Mouse (Mus musculus): Measurements from ENCODE around the gene Csnk1e. TPM values are rescaled to one million over a fixed set of nuclear protein-coding genes. Genes with fewer than 3 reads are reported as not detected.

The Csnk1e gene
- 3.3 TPM for polyA plus RNA-seq (2014; fragmentation: Illumina TruSeq; extraction: RNeasy Lipid Tissue Mini Kit (QIAGEN cat#74804); ENCODE audit: low read depth, low replicate concordance)

GRCm38 (mm10) chr15:79455106-79455810 is at the start of gene Csnk1e:
Gene Csnk1e, minus strand, starts transcription at chr15:79455566.

GRCm38 (mm10) chr15:79504707-79505452 is 49.5 kb upstream of the Csnk1e start, which contains the start of gene Kcnj4:
Gene Kcnj4, minus strand, starts transcription at chr15:79505241.

GRCm38 (mm10) chr15:79402836-79403762 is 52.3 kb downstream of the Csnk1e start, which contains the start of gene Tmem184b:
Gene Tmem184b, minus strand, starts transcription at chr15:79403569.

Other genes starting within 250 kb of the Csnk1e start
- gene Pick1, start 226.4 kb downstream of the Csnk1e start, polyA plus RNA-seq (2014; fragmentation: Illumina TruSeq; extraction: RNeasy Lipid Tissue Mini Kit (QIAGEN cat#74804); ENCODE audit: low read depth, low replicate concordance), result 7.5 TPM
- 1.1 TPM for gene Gm49486, start 226.2 kb downstream of the Csnk1e start, polyA plus RNA-seq (2014; fragmentation: Illumina TruSeq; extraction: RNeasy Lipid Tissue Mini Kit (QIAGEN cat#74804); ENCODE audit: low read depth, low replicate concordance)
- gene Slc16a8, start 200.8 kb downstream of the Csnk1e start, polyA plus RNA-seq (2014; fragmentation: Illumina TruSeq; extraction: RNeasy Lipid Tissue Mini Kit (QIAGEN cat#74804); ENCODE audit: low read depth, low replicate concordance), result not detected
- 2.9 TPM for gene Baiap2l2, start 170.0 kb downstream of the Csnk1e start, polyA plus RNA-seq (2014; fragmentation: Illumina TruSeq; extraction: RNeasy Lipid Tissue Mini Kit (QIAGEN cat#74804); ENCODE audit: low read depth, low replicate concordance)
- 0.53 TPM for gene Pla2g6, start 127.2 kb downstream of the Csnk1e start, polyA plus RNA-seq (2014; fragmentation: Illumina TruSeq; extraction: RNeasy Lipid Tissue Mini Kit (QIAGEN cat#74804); ENCODE audit: low read depth, low replicate concordance)
- 0.32 TPM for gene Maff, start 108.9 kb downstream of the Csnk1e start, polyA plus RNA-seq (2014; fragmentation: Illumina TruSeq; extraction: RNeasy Lipid Tissue Mini Kit (QIAGEN cat#74804); ENCODE audit: low read depth, low replicate concordance)
- 3.4 TPM for gene Tmem184b, start 52.0 kb downstream of the Csnk1e start, polyA plus RNA-seq (2014; fragmentation: Illumina TruSeq; extraction: RNeasy Lipid Tissue Mini Kit (QIAGEN cat#74804); ENCODE audit: low read depth, low replicate concordance)
- gene Kcnj4, start 49.7 kb upstream of the Csnk1e start, polyA plus RNA-seq (2014; fragmentation: Illumina TruSeq; extraction: RNeasy Lipid Tissue Mini Kit (QIAGEN cat#74804); ENCODE audit: low read depth, low replicate concordance), result not detected
- 2.7 TPM for gene Kdelr3, start 60.8 kb upstream of the Csnk1e start, polyA plus RNA-seq (2014; fragmentation: Illumina TruSeq; extraction: RNeasy Lipid Tissue Mini Kit (QIAGEN cat#74804); ENCODE audit: low read depth, low replicate concordance)
- gene Ddx17, start 91.2 kb upstream of the Csnk1e start, polyA plus RNA-seq (2014; fragmentation: Illumina TruSeq; extraction: RNeasy Lipid Tissue Mini Kit (QIAGEN cat#74804); ENCODE audit: low read depth, low replicate concordance), result 173 TPM
- not detected for gene Dmc1, start 149.5 kb upstream of the Csnk1e start, polyA plus RNA-seq (2014; fragmentation: Illumina TruSeq; extraction: RNeasy Lipid Tissue Mini Kit (QIAGEN cat#74804); ENCODE audit: low read depth, low replicate concordance)
- gene Fam227a, start 203.4 kb upstream of the Csnk1e start, polyA plus RNA-seq (2014; fragmentation: Illumina TruSeq; extraction: RNeasy Lipid Tissue Mini Kit (QIAGEN cat#74804); ENCODE audit: low read depth, low replicate concordance), result 1.5 TPM
- 2.2 TPM for gene Cby1, start 203.6 kb upstream of the Csnk1e start, polyA plus RNA-seq (2014; fragmentation: Illumina TruSeq; extraction: RNeasy Lipid Tissue Mini Kit (QIAGEN cat#74804); ENCODE audit: low read depth, low replicate concordance)
- gene Tomm22, start 215.3 kb upstream of the Csnk1e start, polyA plus RNA-seq (2014; fragmentation: Illumina TruSeq; extraction: RNeasy Lipid Tissue Mini Kit (QIAGEN cat#74804); ENCODE audit: low read depth, low replicate concordance), result 247 TPM
- 10.3 TPM for gene Josd1, start 232.4 kb upstream of the Csnk1e start, polyA plus RNA-seq (2014; fragmentation: Illumina TruSeq; extraction: RNeasy Lipid Tissue Mini Kit (QIAGEN cat#74804); ENCODE audit: low read depth, low replicate concordance)
- gene Gtpbp1, start 235.3 kb upstream of the Csnk1e start, polyA plus RNA-seq (2014; fragmentation: Illumina TruSeq; extraction: RNeasy Lipid Tissue Mini Kit (QIAGEN cat#74804); ENCODE audit: low read depth, low replicate concordance), result 0.73 TPM